In genomic region chrX:104199611-104200387, GRCm38 (mm10) we compare ENCODE assay signal across 8 mouse cellular contexts. TPM values are rescaled to one million over a fixed set of nuclear protein-coding genes. Genes with fewer than 3 reads are reported as not detected.
DNase-seq lines count a peak whose midpoint lies in the region; ATAC-seq lines count a peak whose summit lies in the region.

No protein-coding gene starts in this region.

- H3K4me2 ChIP-seq in hindbrain, embryonic 15.5 days = peak overlapping the region; percentile 59

- peaks cover 4% of the 10 kb centered on the region; the same call in 1 of the 2 replicates for H3K27me3 ChIP-seq in hindbrain, embryonic 15.5 days

- WGBS in hindbrain, embryonic 15.5 days = 30% methylated on average over 45 of the region's 100 CpGs

- no peak; the same call in 1 of the 2 replicates for ATAC-seq in hindbrain, embryonic 15.5 days (ENCODE audit: low FRiP score, low read depth)
- ATAC-seq in monocyte, adult 5-6 weeks (replicated peaks; ENCODE audit: insufficient number of reproducible peaks, low FRiP score, low TSS enrichment, poor library complexity, severe bottlenecking) = no peak

- peak; percentile 70 for DNase-seq in ZHBTc4 (ENCODE audit: low read depth, low spot score)
- DNase-seq in cerebellum, adult 8-10 months = peak; percentile 47
- peak; percentile 7 to 21 for DNase-seq in frontal cortex, postnatal 25 days (ENCODE audit: low spot score in 2 of 2)
- DNase-seq in layer of hippocampus, postnatal 36 days = peak; percentile 20 to 43
- DNase-seq in lung, postnatal 4 days = peak; percentile 61 to 72
- peak; percentile 49 for DNase-seq in right cerebral cortex, postnatal 14 days

- peaks cover 4% of the 10 kb centered on the region; the same call in 1 of the 2 replicates for H3K4me1 ChIP-seq in hindbrain, embryonic 15.5 days (replicated peaks)

- peak overlapping the region; percentile 65 for H3K4me3 ChIP-seq in hindbrain, embryonic 15.5 days

- H3K27ac ChIP-seq in hindbrain, embryonic 15.5 days (replicated peaks) = peak overlapping the region; percentile 97

- H3K9ac ChIP-seq in hindbrain, embryonic 15.5 days = peak overlapping the region; percentile 85

- no peaks in the 10 kb centered on the region for H3K36me3 ChIP-seq in hindbrain, embryonic 15.5 days

- H3K9me3 ChIP-seq in hindbrain, embryonic 15.5 days = no peaks in the 10 kb centered on the region

RNA-seq across cellular contexts. Expression of gene Nexmif, which starts 1.2 kb away (rescaled TPM):
- polyA plus RNA-seq in hindbrain, embryonic 15.5 days (2015; fragmentation: Nextera tagmentation; extraction: Ambion mirVana) = 15.8 and 15.9 TPM in 2 replicates
- 10 to 100 TPM; 38.2 to 39.0 TPM for total RNA-seq in layer of hippocampus, postnatal 36 days (2021)
- 0.19 TPM in 1 of 3 replicates, not detected in the others for total RNA-seq in monocyte, adult 5-6 weeks (2017)

Comparison
In these comparisons a context has a peak if more than half of its experiments do, and no peak if none do; other contexts are left out.
1. DNase-seq: peak in every context shown above with its lines; median percentile 70 in ZHBTc4; 66 in lung, postnatal 4 days; 49 in right cerebral cortex, postnatal 14 days; 47 in cerebellum, adult 8-10 months; 32 in layer of hippocampus, postnatal 36 days; 14 in frontal cortex, postnatal 25 days.
2. RNA of gene Nexmif, which starts 1.2 kb away (total RNA-seq): 38.2 to 39.0 TPM in layer of hippocampus, postnatal 36 days; 0.19 TPM in monocyte, adult 5-6 weeks; every median in the first group is over 10 times any median in the second.